Mouse (Mus musculus) testis, postnatal 14 days (tissue): ENCODE data around the gene Kremen1.

Experiments
- DNase-seq: peaks from one replicate; pipeline ENCODE4 v3.0.0; 2021; ENCODE audit warnings: low spot score

Gene Kremen1

DNA sequence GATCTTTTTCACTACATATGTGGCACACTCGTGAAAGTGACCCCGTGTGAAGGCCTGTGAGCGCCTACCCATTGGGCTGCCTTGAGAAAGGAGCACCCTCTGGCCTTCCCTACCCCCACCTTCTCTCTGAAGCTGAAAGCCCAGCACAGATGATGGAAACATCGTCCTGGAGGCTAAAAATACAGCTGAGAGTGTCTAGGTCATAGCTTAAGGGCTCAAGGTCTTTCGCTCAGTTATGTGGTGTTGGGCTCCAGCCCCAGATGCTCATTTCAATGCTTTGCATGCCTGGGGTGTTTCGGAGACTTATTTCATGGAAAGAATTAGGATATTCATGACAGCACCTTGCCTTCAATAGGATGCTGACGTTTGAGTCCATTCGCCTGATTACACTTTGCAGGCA is 4.4 kb upstream of the Kremen1 start:
- no peak for DNase-seq

- DNase-seq: no peak
Observed at GRCm38 (mm10) chr11:5263078-5263730, 1.8 kb upstream of the Kremen1 start.

- peak; percentile 70 for DNase-seq
Observed at GRCm38 (mm10) chr11:5260942-5261459, 357 bp downstream of the Kremen1 start.

DNA sequence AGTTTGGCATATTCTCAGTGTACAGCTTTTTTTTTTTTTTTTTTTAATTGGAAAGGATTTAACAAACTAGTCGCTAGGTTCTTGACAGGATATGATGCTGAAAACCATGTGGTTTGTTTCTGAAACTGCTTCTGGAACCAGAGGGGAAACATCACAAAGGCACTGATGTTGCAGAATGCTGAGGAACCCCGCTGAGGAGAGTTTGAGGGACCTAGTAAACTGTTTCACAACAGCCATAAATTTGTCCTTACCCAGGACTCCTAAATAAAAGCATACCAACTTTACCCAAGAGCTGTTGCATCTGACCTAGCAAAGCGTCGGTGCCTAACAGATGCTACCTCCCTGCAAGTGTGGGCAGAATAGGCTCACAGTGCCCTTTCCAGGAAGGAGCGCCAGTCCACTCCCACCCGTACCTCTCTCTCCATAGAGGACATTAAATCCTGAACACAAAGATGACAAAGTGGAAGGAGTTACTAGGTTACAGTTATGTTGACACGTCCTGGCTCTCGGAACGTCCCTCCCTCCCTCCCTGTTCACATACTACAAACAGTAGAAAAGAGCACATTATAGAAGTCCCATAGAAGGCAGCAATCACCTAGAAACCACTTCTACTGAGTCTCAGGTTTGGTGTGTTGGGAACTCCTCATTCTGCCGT is 1.3 kb downstream of the Kremen1 start:
- DNase-seq: no peak

DNA sequence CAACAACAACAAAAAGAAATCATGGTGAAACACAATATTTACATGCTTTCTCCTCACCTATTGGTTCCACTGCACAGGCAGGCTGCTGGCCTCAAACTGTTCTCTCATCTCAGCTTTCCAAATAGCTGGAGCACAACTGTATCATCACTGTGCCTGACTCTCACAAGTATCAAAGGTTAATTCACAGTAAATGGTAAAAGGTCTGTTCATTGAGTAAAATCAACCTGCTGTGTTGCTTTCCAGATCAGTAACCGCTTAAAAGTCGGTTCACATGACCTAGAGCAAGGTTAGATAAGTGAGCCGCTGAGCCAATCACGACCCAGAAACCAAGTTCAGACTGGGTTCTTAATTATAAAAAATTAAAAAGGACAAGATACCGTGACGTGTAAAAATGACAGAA is 3.3 kb downstream of the Kremen1 start:
- DNase-seq: no peak

- DNase-seq: no peak
Observed at GRCm38 (mm10) chr11:5257151-5257862, 4.1 kb downstream of the Kremen1 start.

DNA sequence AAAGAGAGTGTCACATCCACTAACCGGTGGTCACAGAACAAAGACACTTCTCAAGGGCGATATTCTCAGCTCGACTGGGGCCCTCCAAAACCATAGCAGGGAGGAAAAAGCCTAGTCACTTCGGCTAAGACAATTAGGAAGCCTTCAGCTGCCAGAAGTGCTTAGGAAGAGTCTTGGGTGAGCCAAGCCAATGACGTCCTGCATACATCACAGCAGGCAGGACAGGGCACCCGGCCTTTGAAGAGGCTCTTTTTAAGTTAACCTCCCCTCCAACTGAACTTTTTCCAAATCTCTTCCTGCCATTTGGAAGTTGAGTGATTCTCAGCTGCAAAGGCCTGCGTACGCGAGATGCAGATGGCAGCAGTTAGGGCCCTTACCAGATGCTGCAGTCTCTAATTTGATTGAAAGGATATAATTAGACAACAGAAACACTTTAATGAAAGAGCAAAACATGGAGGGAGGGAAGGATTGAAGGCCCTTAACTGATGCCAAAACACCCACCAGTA is 5.8 kb downstream of the Kremen1 start:
- DNase-seq: no peak

DNA sequence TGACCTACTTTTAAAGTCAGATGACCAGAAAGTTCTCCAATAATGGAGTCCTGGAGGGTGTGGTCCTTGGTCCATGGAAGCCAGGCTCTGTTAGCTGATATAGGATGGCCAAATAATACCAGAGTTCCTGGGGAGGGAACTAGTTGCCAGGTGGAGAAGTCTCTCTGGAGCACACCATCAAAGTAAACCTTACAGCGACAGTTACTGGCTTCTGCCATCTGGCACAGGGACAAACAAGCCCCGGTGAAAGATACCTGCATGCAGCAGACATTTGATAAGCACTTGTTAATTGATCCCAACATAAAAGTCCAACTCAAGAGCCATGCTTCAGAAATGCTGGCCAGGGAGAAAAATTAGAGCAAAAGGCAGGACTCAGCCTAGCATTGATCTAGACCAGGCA is 7.3 kb downstream of the Kremen1 start:
- no peak for DNase-seq

DNA sequence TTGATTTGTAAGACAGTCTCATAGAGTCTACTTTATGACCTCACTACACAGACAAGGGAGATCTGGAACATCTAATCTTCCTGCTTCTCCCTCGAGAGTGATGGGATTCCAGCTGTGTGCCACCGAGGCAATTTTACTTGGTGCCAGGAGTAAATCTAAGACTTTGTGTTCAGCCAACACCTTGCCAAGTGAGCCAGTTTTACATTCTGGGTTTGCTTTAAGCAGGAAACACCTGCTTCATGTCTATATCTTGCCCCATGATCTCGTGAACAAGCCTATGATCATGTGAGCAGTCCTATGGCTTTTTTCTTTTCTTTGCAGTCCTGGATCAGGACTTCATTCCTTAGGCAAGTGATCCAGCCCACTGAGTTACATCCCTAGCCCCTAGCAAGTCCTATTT is 7.8 kb downstream of the Kremen1 start:
- DNase-seq: no peak

DNA sequence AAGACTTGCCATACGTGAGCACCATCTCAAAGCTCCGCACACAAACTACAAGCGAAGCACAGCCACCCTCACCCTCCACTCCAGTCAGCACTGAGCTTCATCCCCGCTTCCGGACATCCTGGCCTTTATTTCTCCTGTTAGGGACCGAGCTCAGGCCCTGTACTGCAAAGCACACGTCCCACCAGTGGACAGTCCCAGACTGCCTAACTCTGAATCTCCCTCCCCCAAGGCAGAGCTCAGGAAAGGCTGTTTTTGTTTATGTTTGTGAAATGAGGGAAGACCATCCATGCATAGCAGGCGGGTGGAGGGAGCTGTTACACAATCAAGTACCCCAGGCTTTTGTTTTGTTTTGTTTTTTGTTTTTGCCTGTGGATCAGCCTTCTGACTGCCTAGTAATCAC is 8.6 kb downstream of the Kremen1 start:
- no peak for DNase-seq

DNA sequence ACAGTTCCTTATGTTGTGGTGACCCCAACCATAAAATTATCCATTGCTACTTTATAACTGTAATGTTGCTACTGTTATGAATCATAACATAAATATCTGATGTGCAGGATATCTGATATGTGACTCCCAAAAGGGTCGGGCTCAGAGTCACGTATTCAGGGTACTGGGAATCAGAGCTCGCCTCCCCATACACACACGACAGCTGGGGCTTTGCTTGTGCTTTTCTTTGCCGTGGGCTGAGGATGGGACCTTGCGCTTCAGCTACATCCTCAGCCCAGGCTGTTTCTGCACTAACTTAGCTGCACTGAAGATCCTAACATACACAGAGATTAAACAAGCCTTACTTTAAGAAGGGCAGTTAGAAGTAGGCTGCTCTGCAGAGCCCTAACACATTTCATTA is 10.2 kb downstream of the Kremen1 start:
- DNase-seq: no peak

DNA sequence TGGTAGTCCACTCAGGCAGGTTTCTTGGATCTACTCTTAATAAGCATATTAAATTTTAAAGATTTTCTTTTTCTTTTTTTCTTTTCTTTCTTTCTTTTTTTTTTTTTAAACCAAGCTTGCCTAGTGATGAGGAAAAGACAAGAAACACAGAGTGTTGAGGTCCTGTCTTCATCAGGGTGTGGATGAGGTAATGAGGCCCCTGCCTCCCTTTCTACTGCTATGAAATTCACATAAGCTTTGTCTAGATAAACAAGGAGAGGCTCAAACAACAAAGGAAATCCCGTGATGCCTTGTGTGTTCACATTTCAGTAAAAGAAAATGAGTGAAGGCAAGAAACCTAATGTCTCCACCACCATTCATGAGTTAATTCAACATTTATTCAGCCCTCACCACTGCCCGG is 13.2 kb downstream of the Kremen1 start:
- DNase-seq: no peak

- DNase-seq: no peak
Observed at GRCm38 (mm10) chr11:5245431-5245830, 15.9 kb downstream of the Kremen1 start.

GRCm38 (mm10) chr11:5244749-5245130 is 16.6 kb downstream of the Kremen1 start:
- DNase-seq: no peak

DNA sequence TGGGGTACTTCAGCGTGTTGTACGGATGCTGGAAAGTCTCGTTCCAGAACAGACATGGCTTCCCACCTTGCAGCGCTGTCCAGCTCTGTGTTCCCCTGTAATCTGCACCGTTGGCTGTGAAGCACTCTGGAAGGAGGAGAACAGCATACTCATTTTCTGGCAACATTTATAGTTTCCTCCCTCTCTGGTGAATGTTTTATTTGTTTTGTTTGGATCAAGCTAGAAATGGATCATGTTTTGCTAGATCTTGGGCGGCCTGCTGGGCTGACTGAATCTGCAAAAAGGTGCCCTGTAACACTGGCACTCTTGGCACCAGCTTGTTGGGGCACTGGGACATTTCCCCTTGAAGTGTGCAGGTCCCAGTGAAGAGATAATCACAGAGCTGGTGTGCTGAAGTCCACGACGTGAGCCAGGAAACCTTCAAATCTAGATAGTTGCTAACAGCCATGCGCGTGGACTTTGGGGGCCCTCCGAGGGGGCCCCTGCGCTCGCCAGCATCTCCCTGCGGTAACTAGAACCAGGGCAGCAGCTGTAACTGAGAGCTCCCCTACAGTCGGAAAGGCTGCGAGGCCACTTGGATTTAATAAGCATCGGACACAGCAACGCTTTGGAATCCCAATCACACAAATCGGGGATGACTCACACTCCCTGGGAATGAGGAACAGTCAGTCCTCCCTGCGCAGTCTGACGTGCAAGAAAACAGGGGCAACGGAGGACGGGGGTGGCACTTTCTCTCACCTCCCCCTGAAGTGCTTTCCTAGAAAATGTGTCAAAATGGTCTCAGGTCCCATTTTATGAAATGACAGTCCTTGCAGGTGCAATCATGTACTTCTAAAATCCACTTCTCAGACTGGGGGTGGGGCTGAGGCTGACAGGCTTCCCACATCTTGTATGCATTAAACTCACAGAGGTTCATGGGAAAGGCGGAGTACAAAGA is 17.3 kb downstream of the Kremen1 start:
- peak; percentile 34 for DNase-seq

DNA sequence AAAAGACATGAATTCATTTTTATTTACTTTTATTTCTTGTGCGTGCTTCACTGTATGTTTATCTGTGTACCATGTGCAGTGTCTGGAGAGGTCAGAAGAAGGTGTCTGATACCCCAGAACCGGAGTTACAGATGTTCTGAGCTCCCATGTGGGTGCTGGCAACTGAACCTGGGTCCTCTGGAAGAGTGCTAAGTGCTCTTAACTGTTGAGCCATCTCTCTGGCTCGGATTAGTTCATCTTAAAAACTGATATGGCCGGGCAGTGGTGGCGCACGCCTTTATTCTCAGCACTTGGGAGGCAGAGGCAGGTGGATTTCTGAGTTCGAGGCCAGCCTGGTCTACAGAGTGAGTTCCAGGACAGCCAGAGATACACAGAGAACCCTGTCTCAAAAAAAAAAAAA is 18.1 kb downstream of the Kremen1 start:
- no peak for DNase-seq

DNA sequence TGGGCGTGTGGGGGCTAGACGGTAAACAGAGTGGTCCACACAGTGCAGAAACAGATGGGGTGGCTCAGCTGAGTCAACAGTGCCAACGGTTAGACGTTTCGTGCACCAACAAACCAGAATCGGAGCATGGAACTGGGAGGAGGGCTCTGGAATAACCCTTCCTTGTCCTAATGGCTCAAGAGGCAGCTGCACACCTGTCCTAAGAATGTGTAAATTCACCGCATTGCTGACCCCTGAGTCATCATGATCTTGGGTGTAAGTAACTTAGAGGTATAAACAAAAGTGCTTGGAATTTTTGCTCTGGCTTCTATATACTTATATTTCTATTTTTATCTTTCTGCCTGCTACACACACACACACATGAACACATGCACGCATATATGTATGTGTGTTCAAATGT is 19.2 kb downstream of the Kremen1 start:
- no peak for DNase-seq

GRCm38 (mm10) chr11:5239706-5240690 is 21.4 kb downstream of the Kremen1 start:
- no peak for DNase-seq

- DNase-seq: no peak
Observed at GRCm38 (mm10) chr11:5219910-5220447, 41.4 kb downstream of the Kremen1 start.

- DNase-seq: no peak
Observed at GRCm38 (mm10) chr11:5219371-5219770, 42.0 kb downstream of the Kremen1 start.
